Mouse (Mus musculus) midbrain, postnatal 0 days (tissue): ENCODE measurements around the gene Efhd1. TPM values are rescaled to one million over a fixed set of nuclear protein-coding genes. Genes with fewer than 3 reads are reported as not detected.
A peak's percentile ranks its signal among the peaks of the same experiment; 100 is the strongest.

Experiments
- ATAC-seq: fragments of 200-750 bp; cut with Nextera tagmentation; 2 replicates; pipeline ENCODE4 v1.8.0; 2017; ENCODE audit warnings: moderate number of reproducible peaks, mild to moderate bottlenecking, moderate TSS enrichment, moderate library complexity; ENCODE audit not compliant: low FRiP score
- DNase-seq: peaks from one replicate; pipeline ENCODE4 v3.0.0-alpha.2; 2015; ENCODE audit warnings: low spot score
- H3K27ac ChIP-seq: fragments of 300-500 bp; sonication (generic); 2 replicates; pipeline ENCODE4 v1.5.1; 2014; ENCODE audit warnings: low read depth, mild to moderate bottlenecking, low read length, mixed read lengths
- H3K27me3 ChIP-seq: fragments of 300-500 bp; sonication (generic); 2 replicates; pipeline ENCODE4 v1.6.1; 2014; ENCODE audit warnings: low read length, control low read depth, mixed read lengths; ENCODE audit not compliant: insufficient read depth
- H3K36me3 ChIP-seq: fragments of 300-500 bp; sonication (generic); 2 replicates; pipeline ENCODE4 v1.6.1; 2014; ENCODE audit warnings: low read length, control low read depth, mixed read lengths; ENCODE audit not compliant: insufficient read depth
- H3K4me1 ChIP-seq: fragments of 300-500 bp; sonication (generic); 2 replicates; pipeline ENCODE4 v1.6.1; 2014; ENCODE audit warnings: mild to moderate bottlenecking, control low read depth, antibody characterized with exemption, low read length, mixed read lengths; ENCODE audit not compliant: insufficient read depth
- H3K4me2 ChIP-seq: fragments of 300-500 bp; sonication (generic); 2 replicates; pipeline ENCODE4 v1.6.1; 2014; ENCODE audit warnings: low read depth, mild to moderate bottlenecking, low read length, mixed read lengths; ENCODE audit not compliant: poor library complexity, severe bottlenecking
- H3K4me3 ChIP-seq: fragments of 300-500 bp; sonication (generic); 2 replicates; pipeline ENCODE4 v1.5.1; 2014; ENCODE audit warnings: low read depth, mild to moderate bottlenecking, low read length, moderate library complexity
- H3K9ac ChIP-seq: fragments of 300-500 bp; sonication (generic); replicated peaks from 2 replicates; pipeline ENCODE4 v1.6.1; 2014; ENCODE audit warnings: mild to moderate bottlenecking, low read length, moderate library complexity, mixed read lengths; ENCODE audit not compliant: poor library complexity, severe bottlenecking
- H3K9me3 ChIP-seq: fragments of 300-500 bp; sonication (generic); 2 replicates; pipeline ENCODE4 v1.6.1; 2016; ENCODE audit warnings: low read length, control low read depth
- CTCF ChIP-seq: IDR thresholded peaks from 2 replicates; pipeline ENCODE4 v1.5.1; 2016; ENCODE audit warnings: antibody characterized with exemption, mild to moderate bottlenecking
- WGBS: fragments of 180-500 bp; shearing (Covaris S2); extraction: QIAGEN DNeasy Blood & Tissue Kit; methylation state at CpG from one replicate; pipeline ENCODE4 v1.1.7; 2014; 5-methylcytosine and 5-hydroxymethylcytosine counted together
- polyA plus RNA-seq: library from polyadenylated mRNA; unstranded; fragments of >200 nt; fragmentation: Nextera tagmentation; extraction: Ambion mirVana; gene quantifications from 2 replicates; pipeline ENCODE4 v1.2.1, GENCODE M21; 2015
- total RNA-seq: library from RNA; depleted of rRNA; stranded (reverse); fragments of >200 nt; gene quantifications from 2 replicates; pipeline ENCODE4 v1.2.3, GENCODE M21; 2014

The Efhd1 gene
- total and polyA plus RNA-seq, 2 experiments from 2014 or later: 1.7 to 7.8 TPM

DNA sequence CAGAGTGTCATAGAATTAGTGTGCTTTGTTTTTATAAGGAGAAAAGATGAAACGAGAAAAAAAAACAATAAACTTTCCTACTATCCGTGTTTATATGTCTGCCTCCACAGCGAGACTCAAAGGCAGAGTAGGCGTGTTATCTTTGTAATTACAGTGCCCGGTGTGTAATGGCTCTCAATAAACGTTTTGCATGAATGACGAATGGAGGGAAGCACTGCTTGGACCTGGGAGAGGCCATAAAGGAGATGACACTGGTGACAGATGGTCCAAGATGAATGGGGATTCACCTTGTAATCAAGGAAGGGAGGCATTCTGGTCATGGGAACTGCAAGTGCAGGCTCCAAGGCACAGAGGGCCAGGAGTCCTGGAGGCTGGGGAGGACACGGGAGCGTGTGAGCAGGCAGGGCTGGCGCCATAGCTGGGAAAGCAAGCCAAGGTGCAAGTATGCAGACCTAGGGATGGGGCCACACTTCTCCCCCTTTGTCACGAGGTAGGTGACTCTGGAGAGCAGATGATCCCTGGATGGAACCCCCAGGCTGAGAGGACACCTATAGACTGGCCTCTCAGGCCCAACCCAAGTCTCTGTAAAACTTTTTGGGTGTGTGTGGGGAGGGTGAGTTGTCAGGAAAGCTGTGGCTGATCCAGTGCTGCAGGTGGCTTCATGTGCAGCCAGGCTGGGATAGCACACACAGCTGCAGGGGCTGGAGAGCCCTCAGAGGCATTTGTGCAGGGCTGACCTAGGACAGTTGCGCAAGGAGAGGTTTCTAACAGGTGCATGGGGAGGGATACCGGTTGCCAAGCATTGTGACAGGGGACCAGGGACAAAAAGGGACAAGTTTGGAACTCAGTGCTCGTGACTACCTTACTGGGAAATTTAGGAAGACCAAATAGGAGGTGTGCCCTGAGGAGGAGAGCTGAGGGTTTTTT is 36.5 kb downstream of the Efhd1 start:
- no peak overlapping the region for H3K9ac ChIP-seq
- H3K27ac ChIP-seq: no peak overlapping the region
- no peak overlapping the region for H3K4me2 ChIP-seq
- no peaks in the 10 kb centered on the region for H3K36me3 ChIP-seq
- no peak for TF ChIP-seq CTCF
- H3K4me1 ChIP-seq: no peaks in the 10 kb centered on the region
- ATAC-seq (no peak), DNase-seq (no peak)
- no peaks in the 10 kb centered on the region for H3K9me3 ChIP-seq
- 78% methylated on average over 14 of the region's 14 CpGs for WGBS
- no peaks in the 10 kb centered on the region for H3K27me3 ChIP-seq
- no peak overlapping the region for H3K4me3 ChIP-seq

DNA sequence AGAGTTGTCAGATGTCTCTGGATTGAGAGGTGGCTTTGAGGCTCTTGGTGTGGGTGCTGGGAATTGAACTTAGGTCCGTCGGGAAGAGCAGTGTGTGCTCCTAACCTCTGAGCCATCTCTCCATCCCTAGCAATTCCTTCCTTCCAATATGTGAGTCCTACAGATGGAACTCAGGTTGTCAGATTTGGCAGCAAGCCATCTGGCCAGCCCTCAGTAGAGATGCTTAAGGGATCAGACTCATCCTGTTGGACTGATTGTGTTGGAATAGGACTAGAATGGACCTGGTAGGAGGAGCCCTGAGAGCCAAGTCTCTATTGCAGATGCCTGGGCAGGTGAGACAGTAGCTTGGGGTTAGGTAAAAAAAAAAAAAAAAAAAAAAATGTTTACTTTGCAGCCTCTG is 37.8 kb downstream of the Efhd1 start:
- no peak overlapping the region for H3K4me3 ChIP-seq
- no peaks in the 10 kb centered on the region for H3K27me3 ChIP-seq
- H3K36me3 ChIP-seq: no peaks in the 10 kb centered on the region
- H3K27ac ChIP-seq: no peak overlapping the region
- 96% methylated on average over 2 of the region's 2 CpGs for WGBS
- H3K9ac ChIP-seq: no peak overlapping the region
- ATAC-seq (no peak), DNase-seq (peak; percentile 18)
- no peaks in the 10 kb centered on the region for H3K4me1 ChIP-seq
- TF ChIP-seq CTCF: no peak
- H3K4me2 ChIP-seq: no peak overlapping the region
- no peaks in the 10 kb centered on the region for H3K9me3 ChIP-seq

DNA sequence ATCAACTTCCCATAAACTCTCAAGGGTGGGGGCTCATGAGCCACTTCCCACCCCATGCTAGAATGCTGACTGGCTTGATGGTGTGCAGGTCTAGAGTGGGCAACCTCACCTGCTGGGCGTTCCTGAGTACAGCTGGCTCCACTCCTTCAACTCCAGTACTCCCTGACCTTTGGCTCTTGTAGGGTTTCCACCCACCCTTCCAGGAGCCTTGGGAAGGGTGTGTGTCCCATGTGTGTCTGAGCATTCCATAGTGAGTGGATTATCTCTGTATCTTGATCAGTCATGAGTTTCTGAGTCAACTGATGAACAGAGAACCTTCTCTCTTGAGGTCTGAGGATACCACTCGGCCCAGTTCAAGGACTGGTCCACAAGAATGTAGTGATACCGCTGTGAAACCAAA is 44.8 kb downstream of the Efhd1 start:
- no peak for TF ChIP-seq CTCF
- Histone ChIP-seq H3K27me3 (no peaks in the 10 kb centered on the region), H3K4me3 (no peak overlapping the region), H3K27ac (no peak overlapping the region), H3K36me3 (no peaks in the 10 kb centered on the region), H3K4me1 (no peaks in the 10 kb centered on the region), H3K4me2 (no peak overlapping the region), H3K9ac (no peak overlapping the region), H3K9me3 (no peaks in the 10 kb centered on the region)
- 95% methylated on average over 3 of the region's 3 CpGs for WGBS
- no peak for DNase-seq
- ATAC-seq: no peak

GRCm38 (mm10) chr1:87309621-87310020 is 45.5 kb downstream of the Efhd1 start:
- Histone ChIP-seq H3K9me3 (no peaks in the 10 kb centered on the region), H3K27me3 (no peaks in the 10 kb centered on the region), H3K4me2 (no peak overlapping the region), H3K4me3 (no peak overlapping the region), H3K36me3 (no peaks in the 10 kb centered on the region), H3K27ac (no peak overlapping the region), H3K9ac (no peak overlapping the region), H3K4me1 (no peaks in the 10 kb centered on the region)
- ATAC-seq: no peak
- no peak for DNase-seq
- no peak for TF ChIP-seq CTCF
- WGBS: 85% methylated on average over 16 of the region's 16 CpGs

- ATAC-seq (no peak), DNase-seq (no peak)
- Histone ChIP-seq H3K27ac (no peak overlapping the region), H3K4me2 (no peak overlapping the region), H3K4me1 (no peaks in the 10 kb centered on the region), H3K36me3 (no peaks in the 10 kb centered on the region), H3K4me3 (no peak overlapping the region), H3K27me3 (no peaks in the 10 kb centered on the region), H3K9me3 (no peaks in the 10 kb centered on the region), H3K9ac (no peak overlapping the region)
- no peak for TF ChIP-seq CTCF
- WGBS: 88% methylated on average over 2 of the region's 2 CpGs
Measured at GRCm38 (mm10) chr1:87312681-87313080, 48.5 kb downstream of the Efhd1 start.

- no peak overlapping the region for H3K9ac ChIP-seq
- no peaks in the 10 kb centered on the region for H3K4me1 ChIP-seq
- no peaks in the 10 kb centered on the region for H3K36me3 ChIP-seq
- H3K27ac ChIP-seq: no peak overlapping the region
- WGBS: 88% methylated on average over 2 of the region's 2 CpGs
- no peak for TF ChIP-seq CTCF
- DNase-seq (no peak), ATAC-seq (no peak)
- H3K9me3 ChIP-seq: no peaks in the 10 kb centered on the region
- H3K27me3 ChIP-seq: no peaks in the 10 kb centered on the region
- no peak overlapping the region for H3K4me3 ChIP-seq
- H3K4me2 ChIP-seq: no peak overlapping the region
Measured at GRCm38 (mm10) chr1:87313116-87313515, 49.0 kb downstream of the Efhd1 start.
